Mouse (Mus musculus): Measurements from ENCODE around the gene Osbpl9.

Osbpl9 gene

GRCm38 (mm10) chr4:109026543-109026942 is 175.5 kb downstream of the Osbpl9 start:
- DNase-seq = no peak

- DNase-seq = no peak
These were observed 177.0 kb downstream of the Osbpl9 start for GRCm38 (mm10) chr4:109025061-109025460.

DNA sequence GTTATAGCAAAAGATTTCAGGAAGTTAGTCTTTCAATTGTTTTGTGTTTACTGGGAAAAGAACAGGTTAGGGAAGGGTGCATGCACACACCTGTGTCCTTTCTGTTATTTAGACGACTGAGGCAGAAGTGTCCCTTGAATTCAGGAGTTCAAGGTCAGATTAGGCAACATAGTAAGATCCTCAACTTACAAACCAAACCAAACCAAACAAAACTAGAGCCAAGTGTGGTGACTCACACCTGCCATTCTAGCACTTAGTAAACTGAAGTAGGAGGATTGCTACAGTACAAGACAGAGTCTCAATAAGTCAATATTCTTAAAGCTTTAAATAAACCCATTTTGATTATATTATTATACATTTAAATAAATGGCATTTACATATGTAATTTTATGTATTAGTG is 180.1 kb downstream of the Osbpl9 start:
- DNase-seq = no peak

- no peak for DNase-seq
These were observed 182.8 kb downstream of the Osbpl9 start for GRCm38 (mm10) chr4:109019301-109019700.

DNA sequence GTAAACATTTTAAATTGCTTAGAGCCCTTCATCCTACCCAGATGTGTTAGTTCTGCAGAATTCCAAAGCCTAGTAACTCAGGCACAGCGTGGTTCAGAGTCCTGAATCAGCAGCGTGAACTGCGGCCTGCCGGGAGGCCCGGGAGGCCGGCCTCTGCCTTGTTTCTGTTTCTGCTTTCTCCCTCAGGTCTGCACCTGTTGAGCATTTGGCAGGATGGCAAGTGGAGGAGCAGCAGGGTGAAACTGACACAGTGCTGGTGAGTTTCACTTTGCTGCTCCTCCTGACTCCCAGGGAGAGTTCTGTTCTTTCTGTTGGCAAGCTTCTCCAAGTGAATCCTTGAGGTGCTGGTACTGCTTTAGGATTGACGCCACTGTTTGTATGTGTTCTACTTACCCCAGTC is 184.6 kb downstream of the Osbpl9 start:
- peak; percentile 54 for DNase-seq

DNA sequence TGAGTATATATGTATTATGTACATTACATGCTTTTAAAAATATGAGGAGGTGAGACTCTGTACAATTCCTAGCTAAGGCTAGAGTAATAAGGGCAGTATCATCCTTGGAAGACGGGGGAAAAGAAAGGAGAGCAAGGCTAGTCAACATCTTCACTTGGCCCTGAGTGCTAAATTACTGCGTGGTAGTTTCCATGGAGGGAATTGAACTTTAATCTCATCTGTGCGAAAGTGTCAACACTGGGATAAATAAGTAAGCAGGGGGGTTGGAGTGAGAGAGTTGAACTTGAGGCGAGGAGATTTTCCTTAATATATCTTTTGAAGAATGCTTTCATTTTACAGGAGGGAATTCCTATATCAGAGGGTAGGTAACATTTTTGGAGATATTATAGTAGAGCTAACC is 188.0 kb downstream of the Osbpl9 start:
- no peak for DNase-seq

All from kidney, adult 18-20 months (tissue).